Mouse (Mus musculus): ENCODE measurements around the gene Prkacb.
"Not testable (repeated sequence)": the region's sequence is repeated elsewhere in the genome, so short reads cannot be mapped to it uniquely, and the experiment has no call there.

Prkacb gene

DNA sequence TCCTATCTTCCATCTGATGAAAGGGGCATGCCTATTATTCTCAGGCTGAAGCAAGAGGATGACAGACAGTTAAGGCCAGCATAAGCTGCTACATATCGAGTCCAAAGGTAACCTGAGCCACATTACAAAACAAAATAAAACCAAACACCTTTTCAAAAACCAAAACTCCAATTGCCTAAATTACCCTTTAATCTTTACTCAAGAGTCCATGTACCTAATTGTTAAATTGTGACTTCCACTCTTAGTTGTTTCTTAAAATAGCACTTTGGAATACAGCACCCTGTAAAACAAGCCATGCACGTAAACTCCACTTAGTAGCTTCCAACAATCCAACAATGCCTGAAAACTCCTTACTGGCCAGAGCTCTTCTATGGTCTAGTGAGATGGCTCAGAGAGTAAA is 34.3 kb downstream of the Prkacb start:
- DNase-seq, result no peak

DNA sequence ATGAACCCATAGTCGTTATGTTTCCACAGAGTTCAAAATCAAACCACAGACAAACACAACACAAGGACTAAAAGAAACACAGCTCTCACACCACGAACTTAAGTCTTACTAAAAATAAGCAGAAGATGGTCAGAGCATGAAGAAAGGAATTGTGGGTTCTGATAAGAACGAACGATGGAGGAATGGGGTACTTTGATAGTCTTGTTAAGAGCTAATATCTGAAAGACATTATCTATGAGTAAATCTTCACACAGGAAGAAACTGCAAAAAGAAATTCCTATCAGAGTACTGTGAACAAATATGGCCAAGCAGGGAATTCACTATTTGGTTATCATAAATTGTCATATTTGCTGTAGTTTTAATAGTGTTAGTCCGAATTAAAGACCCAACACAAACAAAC is 36.1 kb downstream of the Prkacb start:
- no peak for DNase-seq

DNA sequence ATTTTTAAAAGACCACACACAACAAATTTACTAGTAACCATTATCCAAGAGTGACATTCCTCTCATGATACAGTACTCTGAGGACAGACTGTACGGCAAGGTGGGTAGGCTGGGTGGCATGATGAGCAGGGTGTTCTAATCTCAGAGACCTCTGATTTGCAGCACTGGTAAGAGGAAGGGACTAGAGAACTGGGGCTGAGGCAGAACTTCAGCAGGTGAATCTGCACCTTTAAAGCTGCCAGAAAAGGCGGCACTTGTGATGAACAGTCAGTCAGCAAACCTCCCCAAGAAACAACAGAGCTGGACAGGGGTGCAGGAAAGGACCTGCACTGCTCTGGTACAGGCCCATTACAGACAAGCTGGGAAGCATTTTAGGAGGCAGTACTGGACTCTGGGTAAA is 41.9 kb downstream of the Prkacb start:
- no peak for DNase-seq

DNA sequence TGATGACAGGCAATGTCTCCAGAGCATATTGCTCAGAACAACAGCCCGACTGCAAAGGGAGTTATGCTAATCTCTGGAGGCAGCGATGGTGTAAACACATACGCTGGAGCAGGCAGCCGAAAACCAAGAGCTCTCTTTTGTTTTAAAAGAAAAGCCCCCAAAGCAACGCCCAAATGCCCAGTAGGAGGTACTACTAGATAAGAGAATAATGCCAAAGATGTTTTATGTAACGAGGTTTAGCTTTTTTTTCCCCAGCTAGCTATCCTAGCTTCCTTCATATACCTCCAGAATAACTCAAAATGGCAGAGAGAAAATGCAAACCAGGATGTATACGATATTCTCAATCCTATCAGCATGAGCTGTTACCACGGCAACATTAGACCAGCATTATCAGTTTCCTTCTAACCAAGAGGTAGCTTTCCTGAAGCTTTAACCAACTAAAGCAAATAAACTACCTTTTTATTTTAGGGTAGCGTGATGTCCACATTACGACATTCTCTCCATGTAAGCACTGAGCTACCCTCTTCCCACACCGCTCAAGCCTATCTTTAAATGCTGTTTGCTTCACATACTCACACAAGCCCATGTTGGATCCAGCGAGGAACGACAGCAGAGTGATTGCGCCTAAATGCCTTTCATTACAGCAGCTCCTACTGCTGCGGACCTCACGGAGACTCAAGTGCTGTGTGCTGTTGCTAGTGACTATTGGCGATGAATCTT is 42.7 kb downstream of the Prkacb start:
- no peak for DNase-seq

DNA sequence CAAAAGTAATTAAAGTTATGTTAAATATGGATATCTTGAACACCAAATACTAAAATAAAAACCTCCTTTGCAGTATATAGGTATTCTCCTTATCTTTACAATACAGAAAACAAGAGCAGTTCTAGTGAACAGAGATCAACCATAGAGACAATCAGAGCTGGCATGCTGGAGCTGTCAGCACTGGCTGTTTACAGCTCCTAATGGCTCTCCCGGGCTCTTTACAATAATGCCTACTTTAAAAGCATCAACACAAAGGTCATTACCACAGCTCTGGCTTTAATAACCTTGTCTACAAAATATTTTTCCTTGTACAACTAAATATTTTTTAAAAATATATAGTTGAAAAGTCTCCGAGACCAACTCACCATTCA is 43.2 kb downstream of the Prkacb start:
- no peak for DNase-seq

DNA sequence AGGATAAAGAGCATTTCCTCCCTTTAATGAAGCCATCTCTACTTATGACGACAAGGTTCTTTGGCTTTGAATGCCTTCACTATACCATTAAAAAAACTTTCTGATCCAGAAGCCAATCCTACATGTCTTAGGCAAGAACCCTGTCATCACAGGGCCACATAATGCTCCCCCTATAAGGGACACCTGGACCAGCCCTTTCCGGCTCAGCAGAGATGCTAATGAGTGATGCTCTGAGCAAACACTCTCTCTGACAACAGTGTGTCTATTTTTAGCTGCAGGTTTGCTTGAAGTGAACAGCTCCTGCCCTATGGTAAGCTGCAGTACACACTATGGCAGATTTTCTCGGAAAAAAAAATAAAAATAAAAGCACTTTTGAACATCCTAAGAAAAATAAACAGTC is 43.9 kb downstream of the Prkacb start:
- DNase-seq, result no peak

DNA sequence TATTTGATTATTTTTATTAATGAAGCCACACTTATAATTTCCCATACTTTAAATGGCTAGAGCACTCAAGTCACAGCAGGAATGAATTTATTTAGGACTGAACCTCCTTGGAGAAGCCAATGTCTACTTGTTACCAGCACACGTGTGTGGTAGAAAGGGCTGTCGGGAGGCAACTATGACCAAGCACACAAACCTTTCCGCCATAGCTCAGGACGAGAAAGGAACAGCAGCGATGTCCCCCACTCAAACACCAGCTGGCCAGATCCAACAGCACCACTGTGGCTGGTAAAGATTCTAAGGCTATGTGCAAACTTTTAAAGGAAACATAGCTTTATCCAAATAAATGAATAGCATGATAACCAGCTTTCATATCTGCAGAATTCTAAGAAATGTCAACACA is 44.4 kb downstream of the Prkacb start:
- DNase-seq, result no peak

DNA sequence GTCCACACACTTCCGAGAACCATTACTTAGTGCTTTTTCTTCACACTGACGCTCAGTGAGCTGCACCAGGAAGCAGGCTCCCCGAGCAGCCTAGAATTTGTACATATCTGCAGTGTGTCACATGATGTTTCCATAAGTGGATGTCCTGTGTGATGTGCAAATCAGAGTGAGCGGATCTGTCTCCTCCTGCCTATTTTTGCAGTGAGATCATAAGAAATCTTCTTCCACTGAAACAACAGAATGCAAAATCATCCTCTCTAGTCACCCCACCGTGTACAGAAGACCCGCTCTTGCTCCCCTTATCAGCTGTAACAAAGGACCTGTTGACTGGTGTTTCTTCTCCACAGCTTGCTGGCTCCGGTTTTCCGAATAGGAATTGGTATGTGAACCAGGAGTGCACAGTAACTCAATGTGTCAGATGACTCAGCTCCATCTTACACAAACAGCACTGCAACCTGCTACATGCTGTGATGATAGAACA is 46.0 kb downstream of the Prkacb start:
- no peak for DNase-seq

DNA sequence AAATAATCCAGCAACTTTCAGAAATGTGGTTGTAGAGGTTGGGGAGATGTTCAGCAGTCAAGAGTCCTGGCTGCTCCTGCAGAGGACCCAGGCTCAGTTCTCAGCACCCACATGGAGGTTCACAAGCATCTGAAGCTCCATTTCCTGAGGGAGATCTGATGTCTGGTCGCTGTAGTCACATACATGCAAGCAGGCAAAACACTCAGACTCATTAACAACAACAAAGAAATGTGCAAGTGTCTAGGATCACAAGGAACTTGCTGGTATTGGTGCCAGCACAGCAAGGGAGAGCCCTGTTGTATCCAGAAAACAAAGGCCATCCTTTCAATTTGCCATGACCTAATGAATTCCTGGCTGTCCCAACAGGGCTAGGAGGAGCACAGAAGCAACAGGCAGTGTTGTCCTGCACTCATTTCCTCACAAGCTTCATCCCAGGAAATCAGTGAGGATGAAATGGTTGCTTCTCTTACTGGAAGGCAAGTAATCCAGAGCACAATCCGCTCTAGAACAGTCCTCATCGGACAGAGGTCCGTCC is 46.7 kb downstream of the Prkacb start:
- no peak for DNase-seq

DNA sequence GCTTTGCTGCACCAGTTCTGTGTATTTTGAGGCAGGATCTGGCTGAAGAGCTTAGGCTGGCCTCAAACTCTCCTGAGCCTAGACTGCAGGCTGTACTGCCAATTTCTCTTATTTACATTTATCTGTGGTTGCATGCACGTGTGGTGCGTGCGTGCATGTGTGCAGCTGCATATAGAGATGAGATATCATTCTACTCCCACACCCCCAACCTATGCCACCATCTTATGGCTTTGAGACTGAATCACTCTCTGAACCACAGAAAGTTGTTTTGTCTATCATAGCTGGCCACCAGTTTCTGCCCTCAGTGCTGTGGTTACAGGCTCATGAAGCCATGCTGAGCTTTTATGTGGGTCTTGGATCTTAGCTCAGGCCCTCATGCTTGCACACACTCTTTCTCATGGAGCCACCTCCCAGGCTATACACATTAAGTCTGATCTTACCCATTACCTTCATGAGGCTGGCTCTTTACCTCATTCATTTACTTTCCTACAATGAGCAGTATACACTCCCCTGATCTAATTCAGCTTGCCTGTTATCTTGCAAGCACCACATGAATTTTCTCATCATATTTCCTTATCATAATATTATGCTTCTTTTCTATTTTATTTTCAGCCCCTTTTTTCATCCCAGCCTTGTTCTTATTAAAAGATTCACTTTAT is 47.8 kb downstream of the Prkacb start:
- DNase-seq, result no peak

DNA sequence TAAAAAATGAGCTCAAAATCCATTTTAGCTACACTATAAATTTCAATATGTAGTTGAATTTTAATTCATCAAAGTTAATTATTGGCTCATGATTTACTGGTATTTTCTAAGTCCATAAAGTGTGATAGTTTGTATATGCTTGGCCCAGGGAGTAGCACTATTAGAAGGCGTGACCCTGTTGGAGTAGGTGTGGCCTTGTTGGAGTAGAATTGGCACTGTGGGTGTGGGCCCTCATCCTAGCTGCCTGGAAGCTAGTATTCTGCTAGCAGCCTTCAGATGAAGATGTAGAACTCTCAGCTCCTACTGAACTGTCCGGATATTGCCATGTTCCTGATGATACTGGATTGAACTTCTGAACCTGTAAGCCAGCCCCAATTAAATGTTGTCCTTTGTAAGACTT is 49.7 kb downstream of the Prkacb start:
- not testable (repeated sequence) for DNase-seq

DNA sequence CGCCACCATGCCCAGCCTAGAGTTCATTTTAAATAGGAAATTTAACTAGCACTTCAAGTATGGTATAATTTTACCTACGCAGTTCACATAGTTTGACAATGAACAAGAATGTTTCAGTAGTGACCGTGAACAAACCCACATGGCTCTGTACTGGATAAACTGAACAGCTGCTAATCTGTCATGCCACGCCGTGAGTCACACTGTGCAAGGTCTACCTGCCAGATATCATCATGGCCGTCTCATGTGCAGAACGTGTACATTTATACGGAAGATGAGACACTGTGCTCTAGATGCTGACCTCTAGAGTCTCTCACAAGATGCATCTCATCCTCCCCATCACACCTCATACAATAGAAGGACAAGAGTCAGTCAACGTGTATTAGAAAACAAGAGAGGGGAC is 51.5 kb downstream of the Prkacb start:
- no peak for DNase-seq

DNA sequence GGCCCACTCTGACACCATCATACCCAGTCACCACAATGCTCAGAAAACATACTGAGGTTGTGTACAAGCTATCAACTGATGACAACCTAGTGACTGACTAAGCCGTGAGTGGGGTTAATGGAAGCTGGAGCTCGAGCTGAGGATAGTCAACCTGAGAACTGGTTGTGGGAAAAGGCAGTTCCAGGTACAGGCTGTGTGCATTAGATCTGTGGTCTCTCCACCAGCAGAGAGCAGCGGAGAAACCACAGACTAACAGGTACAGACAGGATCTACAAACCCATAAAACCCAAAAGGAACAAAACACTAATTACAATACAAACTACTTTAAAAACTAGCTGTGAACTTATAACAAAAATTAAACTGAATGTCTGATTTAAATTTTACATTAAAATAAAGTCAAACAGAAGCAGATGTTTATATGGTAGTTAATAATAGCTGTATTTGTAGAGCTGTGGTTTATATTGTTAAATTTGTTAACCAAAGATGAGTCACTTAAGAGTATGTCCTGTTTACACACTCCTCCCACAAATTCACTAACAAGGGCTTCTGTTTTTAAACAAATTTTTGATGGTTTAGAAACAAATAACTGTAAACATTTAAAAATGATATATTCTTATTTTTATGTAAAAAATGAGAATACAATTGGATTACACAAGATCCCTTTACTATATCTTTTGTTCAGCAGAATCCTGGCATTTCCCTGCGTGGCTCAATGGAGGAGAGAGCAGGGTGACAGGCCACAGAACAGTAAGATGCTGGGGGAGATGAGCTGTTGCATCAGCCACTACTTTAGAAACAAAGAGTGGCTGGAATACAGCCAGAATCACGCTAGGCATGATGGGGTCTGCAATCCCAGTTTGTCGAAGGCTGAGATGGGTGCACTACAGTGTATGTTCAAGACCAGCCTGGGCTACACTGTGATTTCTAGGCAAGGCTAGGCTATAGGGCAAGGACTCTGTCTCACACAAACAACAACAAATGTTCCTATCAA is 54.5 kb downstream of the Prkacb start:
- no peak for DNase-seq

DNA sequence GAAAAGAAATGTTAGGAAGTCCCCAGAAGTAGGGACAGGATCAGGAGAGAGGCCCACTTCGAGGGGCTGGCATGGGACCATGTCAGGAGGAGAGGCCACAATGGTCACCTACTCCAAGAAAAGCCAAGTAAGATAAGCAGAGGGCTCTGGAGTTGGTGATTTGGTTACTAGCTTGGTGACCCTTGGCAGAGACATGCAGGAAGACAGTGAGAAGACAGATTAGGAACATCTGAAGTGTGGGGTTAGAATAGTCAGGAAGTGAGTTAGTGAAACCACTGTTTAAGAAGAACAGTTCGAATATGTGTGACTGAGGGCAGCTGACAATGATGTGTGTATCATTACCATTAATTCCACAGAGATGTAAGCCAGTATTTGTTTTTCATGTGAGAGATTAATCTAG is 58.5 kb downstream of the Prkacb start:
- DNase-seq, result no peak

DNA sequence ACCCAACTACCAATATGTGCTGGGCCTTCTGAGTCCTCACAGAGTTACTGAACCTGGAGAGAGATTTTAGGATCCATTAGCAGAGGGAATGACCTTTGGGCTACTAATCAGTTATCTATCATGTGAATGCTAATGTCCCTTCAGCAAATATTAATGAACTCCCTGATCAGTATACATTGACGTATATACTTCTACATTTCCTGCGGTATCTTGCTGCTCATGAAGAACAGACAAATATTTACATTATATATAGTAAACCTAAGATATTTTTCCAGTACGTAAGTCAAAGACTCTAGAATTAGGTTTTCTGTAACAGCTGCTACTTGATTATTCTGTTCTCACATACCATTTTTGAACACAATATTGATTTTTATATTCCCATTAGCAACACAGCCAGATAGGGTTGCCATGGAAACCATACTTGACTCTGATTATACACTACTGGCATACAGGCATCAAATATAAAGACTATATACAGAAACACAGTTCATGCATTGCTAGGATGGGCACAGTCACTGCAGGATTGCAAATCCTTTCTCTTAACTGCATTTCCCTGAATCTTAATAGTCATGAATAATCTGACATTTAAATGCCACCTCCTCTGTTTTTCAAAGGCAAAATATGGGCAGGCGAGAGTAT is 71.1 kb downstream of the Prkacb start:
- DNase-seq, result no peak

DNA sequence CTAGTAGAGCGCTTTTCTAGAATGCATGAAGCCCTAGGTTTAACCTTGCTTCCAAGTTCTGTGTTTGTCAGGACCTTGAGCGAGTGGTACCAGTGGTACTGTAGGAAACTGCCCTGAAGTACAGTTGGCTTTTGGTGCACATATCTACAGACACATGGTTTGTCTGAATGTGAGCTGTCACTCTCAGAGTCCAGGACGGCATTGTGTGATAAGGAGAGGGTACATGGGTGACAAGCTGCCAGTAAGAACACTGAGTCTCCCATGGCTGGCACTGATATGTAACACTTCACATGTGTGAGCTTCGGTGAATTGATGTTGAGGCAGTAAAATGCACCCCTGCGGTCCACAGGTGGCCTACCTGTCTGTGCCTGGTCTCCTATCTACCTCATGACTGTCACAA is 71.6 kb downstream of the Prkacb start:
- DNase-seq, result no peak

DNA sequence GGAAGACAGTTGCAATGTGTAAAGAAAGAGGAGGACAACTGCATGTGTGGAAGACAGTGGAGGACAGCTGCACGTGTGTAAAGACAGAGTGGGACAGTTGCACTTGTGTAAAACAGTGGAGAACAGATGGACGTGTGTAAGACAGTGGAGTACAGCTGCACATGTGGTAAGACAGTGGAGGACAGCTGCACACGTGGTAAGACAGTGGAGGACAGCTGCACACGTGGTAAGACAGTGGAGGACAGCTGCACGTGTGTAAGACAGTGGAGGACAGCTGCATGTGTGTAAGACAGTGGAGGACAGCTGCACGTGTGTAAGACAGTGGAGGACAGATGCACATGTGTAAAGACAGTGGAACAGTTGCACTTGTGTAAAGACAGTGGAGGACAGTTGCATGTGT is 76.6 kb downstream of the Prkacb start:
- not testable (repeated sequence) for DNase-seq

DNA sequence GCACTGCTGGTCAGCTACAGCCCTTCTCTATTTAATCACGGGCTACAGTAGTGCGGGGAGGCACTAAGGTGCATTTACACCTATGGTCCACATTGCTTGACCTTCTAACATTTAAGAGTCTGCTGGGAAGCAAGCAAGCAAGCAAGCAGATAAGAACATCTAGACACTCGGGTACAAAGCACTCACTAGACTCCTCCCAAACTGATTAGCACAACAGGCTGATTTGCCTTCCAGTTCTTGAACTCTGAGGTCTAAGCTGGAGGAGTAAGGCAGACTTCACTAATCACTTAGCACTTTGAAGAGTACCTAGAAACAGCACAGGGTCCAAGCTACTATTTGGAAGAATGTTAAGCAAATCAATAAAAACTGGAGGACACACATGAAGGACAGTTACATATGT is 77.1 kb downstream of the Prkacb start:
- DNase-seq, result no peak

DNA sequence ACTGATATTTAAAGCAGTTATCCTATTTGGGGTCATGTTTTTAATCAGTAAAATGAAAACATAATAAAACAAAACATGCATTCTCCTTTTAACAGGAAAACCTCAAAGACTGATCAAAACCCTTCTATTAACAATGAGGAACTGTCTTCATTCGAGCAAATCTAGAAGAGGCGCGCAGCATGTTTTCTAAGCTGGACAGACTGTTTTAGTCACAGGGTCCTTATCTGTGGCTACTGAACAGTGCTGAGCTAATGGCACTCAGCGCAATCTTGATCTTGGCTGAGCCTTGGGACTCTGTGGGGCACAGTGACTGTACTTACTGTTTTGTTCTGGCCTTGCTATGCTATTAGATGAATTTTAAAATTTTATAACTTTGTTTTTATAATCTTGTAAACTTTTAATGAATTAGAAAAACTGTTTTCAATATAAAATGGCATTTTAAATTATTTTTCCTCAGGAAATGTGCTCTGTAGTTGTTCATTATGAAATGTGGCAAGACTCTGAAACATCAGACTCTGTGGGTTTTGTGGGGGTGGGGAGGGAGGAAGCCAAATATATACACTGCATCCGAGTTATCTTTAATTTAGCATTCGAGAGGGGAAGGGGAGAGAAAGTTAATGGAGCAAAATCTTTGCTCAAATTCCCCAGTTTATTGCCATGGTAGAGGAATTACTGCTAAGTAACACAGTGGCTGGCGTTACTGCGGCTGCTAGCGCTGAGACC is 77.7 kb downstream of the Prkacb start:
- DNase-seq, result no peak

DNA sequence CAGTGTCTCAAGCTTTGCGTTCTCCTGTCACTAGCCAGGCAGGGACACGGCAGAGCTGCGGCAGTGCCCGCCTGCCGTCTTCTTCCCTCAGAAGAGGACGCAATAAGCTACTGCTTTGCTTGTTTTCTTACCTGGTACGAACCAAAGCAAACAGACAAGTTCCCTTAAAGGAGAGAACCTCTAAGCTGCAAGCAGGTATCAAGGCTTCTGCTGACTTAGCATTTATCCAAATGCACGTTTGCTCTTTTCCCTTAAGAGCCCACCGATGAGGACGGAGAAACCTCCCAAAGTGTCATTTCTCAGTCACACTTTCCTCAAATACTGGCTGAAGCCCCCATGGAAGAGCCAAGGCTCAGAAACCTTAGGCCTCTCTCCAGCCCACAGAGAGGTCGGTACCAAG is 81.3 kb downstream of the Prkacb start:
- no peak for DNase-seq

DNA sequence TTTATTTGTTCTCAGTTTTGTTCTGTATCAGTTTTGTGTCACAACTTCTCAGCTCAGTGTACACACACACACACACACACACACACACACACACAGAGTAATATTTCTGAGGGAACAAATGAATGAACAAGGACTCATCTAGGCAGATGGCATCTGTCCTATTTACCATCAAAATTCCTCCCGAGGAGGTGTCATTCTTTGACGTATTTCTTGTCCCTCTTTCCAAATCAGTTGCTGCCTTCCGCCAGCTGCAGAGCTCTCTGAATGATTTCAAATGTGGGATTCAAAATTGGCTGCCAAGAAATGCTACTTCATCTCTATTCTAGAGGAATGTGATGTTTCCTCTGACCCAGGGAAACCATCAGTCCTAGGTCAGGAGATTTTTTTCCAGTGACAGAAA is 89.8 kb downstream of the Prkacb start:
- no peak for DNase-seq

DNA sequence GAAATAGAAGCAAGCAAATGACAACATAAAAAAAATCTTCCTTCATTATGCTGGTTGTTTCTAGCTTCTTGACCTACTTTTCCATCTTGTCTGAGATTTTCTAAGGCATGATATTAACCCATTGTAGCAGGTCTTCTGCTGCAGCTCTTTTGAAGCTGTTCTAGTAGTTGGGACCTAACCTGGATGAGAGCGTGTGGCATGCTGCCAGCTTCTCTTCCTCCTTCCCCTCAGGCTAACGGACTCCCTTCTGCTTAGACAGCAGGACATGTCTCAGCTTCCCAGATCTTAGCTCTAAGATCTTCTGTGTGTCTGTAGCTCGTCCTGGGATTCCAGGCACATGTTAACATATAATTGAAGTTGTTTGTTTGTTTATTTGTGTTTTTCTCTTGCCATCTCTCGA is 93.1 kb downstream of the Prkacb start:
- DNase-seq, result no peak

Data from lung, postnatal 36 days (tissue).